Mouse (Mus musculus) spleen, adult 18-20 months (tissue): ENCODE measurements around the gene Vmn1r36.
"Not testable (repeated sequence)": the region's sequence is repeated elsewhere in the genome, so short reads cannot be mapped to it uniquely, and the experiment has no call there.

Source experiments
- DNase-seq, 2 experiments: peaks; one replicate each; pipeline ENCODE4 v3.0.0; 2022; ENCODE audit warnings: mixed read lengths in 2 of 2

The Vmn1r36 gene

DNA sequence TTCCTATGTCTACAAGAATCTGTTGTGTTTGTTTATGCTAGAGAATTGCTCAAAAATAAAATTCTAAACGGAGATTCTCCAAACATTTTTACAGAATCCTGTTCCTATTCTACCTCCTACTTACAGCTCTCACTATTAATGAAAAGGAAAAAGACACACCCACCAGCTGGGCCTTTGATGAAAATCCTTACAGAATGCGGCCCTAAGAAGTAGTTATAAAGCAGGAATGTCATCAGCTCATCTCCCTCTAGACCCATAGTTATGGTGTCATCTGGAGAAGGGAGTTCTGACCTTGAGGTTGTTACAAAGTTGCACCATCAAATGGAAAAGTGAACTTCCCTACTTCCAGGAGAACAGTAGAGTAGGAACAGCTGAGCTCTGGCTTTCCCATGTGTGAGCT is at the start of gene Vmn1r36:
TSS of gene Vmn1r36 (minus strand) at position 101 of the 400 bp plus-strand sequence.
- not testable (repeated sequence) for DNase-seq

DNA sequence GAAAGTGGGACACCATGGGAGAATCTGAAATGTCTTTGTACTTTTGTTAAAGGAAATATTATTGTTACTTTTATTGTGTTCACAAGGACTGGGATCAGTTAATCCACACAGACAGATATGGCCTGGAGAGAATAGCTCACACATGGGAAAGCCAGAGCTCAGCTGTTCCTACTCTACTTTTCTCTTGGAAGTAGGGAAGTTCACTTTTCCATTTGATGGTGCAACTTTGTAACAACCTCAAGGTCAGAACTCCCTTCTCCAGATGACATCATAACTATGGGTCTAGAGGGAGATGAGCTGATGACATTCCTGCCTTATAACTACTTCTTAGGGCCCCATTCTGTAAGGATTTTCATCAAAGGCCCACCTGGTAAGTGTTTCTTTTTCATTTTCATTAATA is 10.1 kb upstream of the Vmn1r36 start, which contains the start of gene Vmn1r37:
TSS of gene Vmn1r37 (plus strand) at position 301 of the 400 bp plus-strand sequence.
- DNase-seq: not testable (repeated sequence)

DNA sequence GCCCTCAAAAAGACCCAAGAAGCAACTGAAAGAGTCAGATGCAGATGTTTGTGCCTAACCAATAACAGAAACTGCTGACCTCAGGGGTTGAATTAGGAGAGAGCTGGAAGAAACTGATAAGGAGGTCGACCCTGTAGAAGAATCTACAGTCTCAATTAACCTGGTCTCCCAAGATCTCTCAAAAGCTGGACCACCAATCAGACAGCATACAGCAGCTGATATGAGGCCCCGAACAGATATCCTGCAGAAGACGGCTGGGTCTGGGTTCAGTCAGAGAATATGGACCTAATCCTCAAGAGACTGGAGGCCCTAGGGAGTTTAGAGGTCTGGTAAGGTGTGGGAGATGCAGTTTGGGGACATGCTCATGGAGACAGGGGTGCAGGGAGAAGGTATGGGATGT is 5.1 kb downstream of the Vmn1r36 start:
- DNase-seq: no peak

DNA sequence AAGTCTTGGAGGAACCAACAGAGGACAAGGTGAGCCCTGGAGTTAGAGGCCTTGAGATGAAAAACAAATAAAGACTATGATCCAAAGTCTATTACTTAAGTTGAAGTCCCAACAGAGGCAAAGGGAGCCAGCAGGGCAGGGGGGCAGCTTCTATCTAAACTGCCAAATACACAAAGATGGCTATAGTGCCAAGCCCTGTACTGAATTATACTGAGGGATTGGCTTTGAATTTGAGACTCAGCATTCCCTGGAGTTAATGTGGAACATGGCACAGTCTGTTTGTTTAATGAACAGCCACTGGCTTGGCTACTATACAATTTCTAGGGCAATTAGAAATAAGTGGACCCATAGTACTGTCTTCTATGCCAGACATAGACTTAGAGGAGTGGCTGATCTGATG is 10.1 kb downstream of the Vmn1r36 start:
- DNase-seq: no peak

DNA sequence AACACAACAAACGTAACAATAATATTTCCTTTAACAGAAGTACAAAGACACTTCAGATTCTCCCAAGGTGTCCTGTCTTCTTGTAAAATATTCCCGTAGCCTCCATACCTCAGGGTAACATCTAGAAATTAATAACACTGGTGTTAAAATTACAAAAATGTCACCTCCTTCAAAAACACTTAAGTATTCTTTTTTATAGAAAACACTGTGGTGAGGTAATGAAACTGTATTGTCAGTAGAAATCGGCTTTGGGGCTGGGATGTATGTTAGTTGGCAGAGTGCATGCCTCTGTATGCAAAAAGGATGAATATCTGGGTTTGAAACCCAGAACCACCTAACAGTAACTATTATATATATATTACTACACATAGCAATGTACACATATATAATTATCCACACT is 33.2 kb downstream of the Vmn1r36 start, which contains the start of gene Vmn1r35:
TSS of gene Vmn1r35 (minus strand) at position 101 of the 400 bp plus-strand sequence.
- no peak for DNase-seq
